Comparison of ENCODE assay signal across 15 mouse cellular contexts in the genomic region with DNA sequence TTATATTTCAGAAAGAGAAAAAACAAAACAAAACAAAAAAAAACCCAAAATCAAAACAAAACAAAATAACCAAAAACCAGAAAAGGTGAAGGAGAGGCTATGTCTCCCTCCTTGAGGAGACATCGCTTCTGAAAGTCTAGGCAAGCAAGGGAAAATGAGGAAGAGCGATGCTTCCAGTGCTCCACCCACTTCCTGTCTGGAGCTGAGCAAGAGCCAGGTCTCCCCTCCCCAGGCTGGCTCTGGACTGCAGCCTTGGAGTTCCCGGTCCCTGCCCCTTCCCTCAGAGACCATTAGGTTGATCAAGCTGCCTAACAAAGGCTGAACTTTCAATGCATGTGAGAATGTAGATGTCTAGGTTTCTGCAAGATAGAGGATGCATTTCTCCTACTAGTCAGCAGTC.
DNase-seq lines count a peak whose midpoint lies in the region; ATAC-seq and TF ChIP-seq lines count a peak whose summit lies in the region.
"Had no signal": no experiment of that assay in that cellular context is flagged by ENCODE, and none has a peak within 500 bp of the region (broad histone marks: within the 10 kb centered on the region; RNA-seq: fewer than 3 reads in every experiment).

No protein-coding gene starts in this region.

- peak; percentile 97 for DNase-seq in heart, adult 11 months
- no peak for DNase-seq in heart, embryonic 10.5 days (ENCODE audit: low spot score)
- peak; percentile 39 to 46 for DNase-seq in lung, adult 18-20 months
- no peak for DNase-seq in lung, adult 2 months
- DNase-seq in limb, embryonic 10.5 days (ENCODE audit: low spot score) = no peak
- DNase-seq in spleen, postnatal 10 days (ENCODE audit: low spot score in 2 of 2) = no peak
- DNase-seq in cerebellum, adult 11 months = no peak
- DNase-seq: cerebellum, adult 9-10 months; layer of hippocampus, adult 9-11 months; midbrain, embryonic 14.5 days; thymus, postnatal 14 days had no signal

- H3K4me1 ChIP-seq in heart, embryonic 10.5 days = peaks cover 45% of the 10 kb centered on the region
- peaks cover 19% of the 10 kb centered on the region for H3K4me1 ChIP-seq in lung, adult 2 months (ENCODE audit: control insufficient read depth, insufficient read depth, low read length)
- peaks cover 62% of the 10 kb centered on the region for H3K4me1 ChIP-seq in limb, embryonic 10.5 days

- no peak for ATAC-seq in monocyte, adult 5-6 weeks (replicated peaks; ENCODE audit: insufficient number of reproducible peaks, low FRiP score, low TSS enrichment, poor library complexity, severe bottlenecking)

- H3K36me3 ChIP-seq in heart, embryonic 10.5 days = no peaks in the 10 kb centered on the region
- H3K36me3 ChIP-seq in limb, embryonic 10.5 days = no peaks in the 10 kb centered on the region
- H3K36me3 ChIP-seq: forebrain, embryonic 12.5 days; liver, embryonic 15.5 days; neural tube, embryonic 13.5 days had no signal

- TF ChIP-seq CTCF in lung, adult 2 months (IDR thresholded peaks at IDR 0.05; ENCODE audit: insufficient read depth, low read length) = no peak

- TF ChIP-seq POLR2A in lung, adult 2 months (IDR thresholded peaks at IDR 0.05; ENCODE audit: borderline replicate concordance, extremely low read depth, low read depth, low read length) = no peak

- 55% methylated on average over 3 of the region's 3 CpGs for WGBS in heart, embryonic 10.5 days
- 25% methylated on average over 3 of the region's 3 CpGs for WGBS in lung, adult 2 months
- WGBS in limb, embryonic 10.5 days = 65% methylated on average over 3 of the region's 3 CpGs

- H3K9me3 ChIP-seq in heart, embryonic 10.5 days = no peaks in the 10 kb centered on the region
- no peaks in the 10 kb centered on the region for H3K9me3 ChIP-seq in limb, embryonic 10.5 days (replicated peaks)
- H3K9me3 ChIP-seq: forebrain, embryonic 12.5 days; liver, embryonic 15.5 days; neural tube, embryonic 13.5 days had no signal

- no peak overlapping the region for H3K27ac ChIP-seq in heart, embryonic 10.5 days
- H3K27ac ChIP-seq in limb, embryonic 10.5 days = peak overlapping the region; percentile 61
- H3K27ac ChIP-seq: forebrain, embryonic 12.5 days; liver, embryonic 15.5 days; neural tube, embryonic 13.5 days had no signal

- no peak overlapping the region for H3K4me3 ChIP-seq in heart, embryonic 10.5 days
- no peak overlapping the region for H3K4me3 ChIP-seq in lung, adult 2 months (replicated peaks; ENCODE audit: extremely low read depth, low read depth, low read length)
- H3K4me3 ChIP-seq in limb, embryonic 10.5 days = no peak overlapping the region
- H3K4me3 ChIP-seq: forebrain, embryonic 12.5 days; liver, embryonic 15.5 days; neural tube, embryonic 13.5 days had no signal

- no peaks in the 10 kb centered on the region for H3K27me3 ChIP-seq in heart, embryonic 10.5 days (ENCODE audit: insufficient read depth, poor library complexity, severe bottlenecking)
- H3K27me3 ChIP-seq in limb, embryonic 10.5 days (ENCODE audit: low read depth, poor library complexity, severe bottlenecking) = peaks cover 17% of the 10 kb centered on the region; the same call in 1 of the 2 replicates
- H3K27me3 ChIP-seq: forebrain, embryonic 12.5 days; liver, embryonic 15.5 days; neural tube, embryonic 13.5 days had no signal

Comparison
In these comparisons a context has a peak if more than half of its experiments do, and no peak if none do; other contexts are left out.
1. DNase-seq: peak in heart, adult 11 months (single experiment) and lung, adult 18-20 months (2 of 2); none in heart, embryonic 10.5 days (single experiment), lung, adult 2 months (single experiment), limb, embryonic 10.5 days (single experiment), spleen, postnatal 10 days (0 of 2) and cerebellum, adult 11 months (single experiment).